ENCODE assay signal across 8 mouse cellular contexts in genomic region chr10:96200932-96201641, GRCm38 (mm10).
DNase-seq lines count a peak whose midpoint lies in the region; ATAC-seq and TF ChIP-seq lines count a peak whose summit lies in the region.

No protein-coding gene starts in this region.

- H3K4me2 ChIP-seq in liver, postnatal 0 days (ENCODE audit: low read depth, low read length), result peak overlapping the region; percentile 47

- H3K27me3 ChIP-seq in liver, postnatal 0 days (ENCODE audit: insufficient read depth, low read length), result no peaks in the 10 kb centered on the region

- ATAC-seq in liver, postnatal 0 days, result peak; percentile 73

- peak; percentile 83 for DNase-seq in heart, adult 11 months
- DNase-seq in heart, adult 9 months (ENCODE audit: low spot score in 2 of 2), result no peak
- DNase-seq in brain, adult 2 months (ENCODE audit: low read depth, low spot score), result peak; percentile 20
- DNase-seq in liver, postnatal 0 days, result peak; percentile 47
- DNase-seq in spleen, postnatal 36 days (ENCODE audit: low spot score in 2 of 2), result peak; percentile 71 to 74
- DNase-seq in testis, postnatal 14 days (ENCODE audit: low spot score), result no peak
- DNase-seq in adrenal gland, postnatal 14 days, result no peak
- DNase-seq in right cerebral cortex, postnatal 10 days (ENCODE audit: low spot score in 2 of 2), result no peak

- WGBS in liver, postnatal 0 days (ENCODE audit: insufficient replicate concordance), result 45% methylated on average over 27 of the region's 27 CpGs

- H3K27ac ChIP-seq in liver, postnatal 0 days (ENCODE audit: low read depth), result peak overlapping the region; percentile 50

- H3K36me3 ChIP-seq in liver, postnatal 0 days (replicated peaks; ENCODE audit: insufficient read depth, low read length), result no peaks in the 10 kb centered on the region

- H3K9me3 ChIP-seq in liver, postnatal 0 days (ENCODE audit: low read length), result no peaks in the 10 kb centered on the region

- peak overlapping the region; percentile 23; the same call in 1 of the 2 replicates for H3K9ac ChIP-seq in liver, postnatal 0 days (replicated peaks)

- H3K4me3 ChIP-seq in liver, postnatal 0 days (ENCODE audit: low read depth, low read length), result no peak overlapping the region

- TF ChIP-seq CTCF in liver, postnatal 0 days (IDR thresholded peaks at IDR 0.05; ENCODE audit: low read depth), result no peak

- H3K4me1 ChIP-seq in liver, postnatal 0 days (ENCODE audit: insufficient read depth), result peaks cover 5% of the 10 kb centered on the region; the same call in 1 of the 2 replicates

- peak; percentile 48; the same call in 1 of the 2 replicates for TF ChIP-seq EP300 in liver, postnatal 0 days (IDR thresholded peaks at IDR 0.05; ENCODE audit: low read depth)

Comparison
In these comparisons a context has a peak if more than half of its experiments do, and no peak if none do; other contexts are left out.
1. DNase-seq: peak in heart, adult 11 months (single experiment), brain, adult 2 months (single experiment), liver, postnatal 0 days (single experiment) and spleen, postnatal 36 days (2 of 2); none in heart, adult 9 months (0 of 2), testis, postnatal 14 days (single experiment), adrenal gland, postnatal 14 days (single experiment) and right cerebral cortex, postnatal 10 days (0 of 2).